Mouse (Mus musculus) liver, postnatal 0 days (tissue): Measurements from ENCODE around the gene Pdcd2. TPM values are rescaled to one million over a fixed set of nuclear protein-coding genes. Genes with fewer than 3 reads are reported as not detected.
"Not testable (repeated sequence)": the region's sequence is repeated elsewhere in the genome, so short reads cannot be mapped to it uniquely, and the experiment has no call there.

Experiments
- ATAC-seq: fragments of 200-750 bp; cut with Nextera tagmentation; 2 replicates; pipeline ENCODE4 v1.8.0; 2017; ENCODE audit warnings: mild to moderate bottlenecking, moderate library complexity
- DNase-seq: peaks from one replicate; pipeline ENCODE4 v3.0.0-alpha.2; 2016
- H3K27ac ChIP-seq: fragments of 300-500 bp; sonication (generic); 2 replicates; pipeline ENCODE4 v1.5.1; 2014; ENCODE audit warnings: antibody characterized with exemption, moderate library complexity, mild to moderate bottlenecking, low read depth
- H3K27me3 ChIP-seq: fragments of 300-500 bp; sonication (generic); 2 replicates; pipeline ENCODE4 v1.6.1; 2014; ENCODE audit warnings: low read length, control low read depth, mixed read lengths; ENCODE audit not compliant: insufficient read depth
- H3K36me3 ChIP-seq: fragments of 300-500 bp; sonication (generic); replicated peaks from 2 replicates; pipeline ENCODE4 v1.6.1; 2014; ENCODE audit warnings: mild to moderate bottlenecking, control low read depth, low read length, moderate library complexity, mixed read lengths; ENCODE audit not compliant: insufficient read depth
- H3K4me1 ChIP-seq: fragments of 300-500 bp; sonication (generic); 2 replicates; pipeline ENCODE4 v1.6.1; 2014; ENCODE audit warnings: antibody characterized with exemption, mild to moderate bottlenecking, control low read depth; ENCODE audit not compliant: insufficient read depth
- H3K4me2 ChIP-seq: fragments of 300-500 bp; sonication (generic); 2 replicates; pipeline ENCODE4 v1.6.1; 2014; ENCODE audit warnings: low read depth, mild to moderate bottlenecking, low read length, moderate library complexity, mixed read lengths
- H3K4me3 ChIP-seq: fragments of 300-500 bp; sonication (generic); 2 replicates; pipeline ENCODE4 v1.5.1; 2014; ENCODE audit warnings: low read depth, low read length
- H3K9ac ChIP-seq: fragments of 300-500 bp; sonication (generic); replicated peaks from 2 replicates; pipeline ENCODE4 v1.6.1; 2014; ENCODE audit warnings: mild to moderate bottlenecking, moderate library complexity
- H3K9me3 ChIP-seq: fragments of 300-500 bp; sonication (generic); 2 replicates; pipeline ENCODE4 v1.6.1; 2016; ENCODE audit warnings: mild to moderate bottlenecking, control low read depth, low read length, mixed read lengths
- CTCF ChIP-seq: sonication (generic); IDR thresholded peaks from 2 replicates; pipeline ENCODE4 v1.5.1; 2016; ENCODE audit warnings: antibody characterized with exemption, low read depth
- EP300 ChIP-seq: IDR thresholded peaks from 2 replicates; pipeline ENCODE4 v1.6.1; 2016; ENCODE audit warnings: antibody characterized with exemption, low read depth, mild to moderate bottlenecking
- WGBS: fragments of 180-500 bp; shearing (Covaris S2); extraction: QIAGEN DNeasy Blood & Tissue Kit; methylation state at CpG from one replicate; pipeline ENCODE4 v1.1.7; 2014; ENCODE audit not compliant: insufficient replicate concordance; 5-methylcytosine and 5-hydroxymethylcytosine counted together
- polyA plus RNA-seq: library from polyadenylated mRNA; unstranded; fragments of >200 nt; fragmentation: Nextera tagmentation; extraction: Ambion mirVana; gene quantifications from 2 replicates; pipeline ENCODE4 v1.2.1, GENCODE M21; 2015

The Pdcd2 gene
- polyA plus RNA-seq, 1 experiment from 2014 or later: 25.4 TPM

GRCm38 (mm10) chr17:15549713-15550112, 22.6 kb upstream of the Pdcd2 start:
- peaks cover 2% of the 10 kb centered on the region; the same call in 1 of the 2 replicates for H3K36me3 ChIP-seq

GRCm38 (mm10) chr17:15546440-15546839, 19.3 kb upstream of the Pdcd2 start:
- no peak overlapping the region for H3K4me2 ChIP-seq
- no peak overlapping the region for H3K27ac ChIP-seq
- no peaks in the 10 kb centered on the region for H3K9me3 ChIP-seq
- H3K36me3 ChIP-seq: no peaks in the 10 kb centered on the region; the same call in 1 of the 2 replicates
- WGBS: 65% methylated on average over 4 of the region's 4 CpGs
- no peak overlapping the region for H3K4me3 ChIP-seq
- no peak overlapping the region for H3K9ac ChIP-seq
- H3K4me1 ChIP-seq: no peaks in the 10 kb centered on the region
- ATAC-seq (0 out of 2 replicates have a peak, but pooled peaks have one; percentile 23), DNase-seq (no peak)
- TF ChIP-seq CTCF (no peak), EP300 (no peak)
- H3K27me3 ChIP-seq: no peaks in the 10 kb centered on the region

More at GRCm38 (mm10) chr17:15549713-15550112, 22.6 kb upstream of the Pdcd2 start:
- TF ChIP-seq EP300 (no peak), CTCF (no peak)
- H3K4me1 ChIP-seq: no peaks in the 10 kb centered on the region
- H3K9me3 ChIP-seq: no peaks in the 10 kb centered on the region
- no peak overlapping the region for H3K4me3 ChIP-seq
- WGBS: 50% methylated on average over 1 of the region's 1 CpGs
- no peak overlapping the region for H3K27ac ChIP-seq
- no peak overlapping the region for H3K9ac ChIP-seq
- no peak overlapping the region for H3K4me2 ChIP-seq
- DNase-seq (no peak), ATAC-seq (no peak)
- no peaks in the 10 kb centered on the region for H3K27me3 ChIP-seq

DNA sequence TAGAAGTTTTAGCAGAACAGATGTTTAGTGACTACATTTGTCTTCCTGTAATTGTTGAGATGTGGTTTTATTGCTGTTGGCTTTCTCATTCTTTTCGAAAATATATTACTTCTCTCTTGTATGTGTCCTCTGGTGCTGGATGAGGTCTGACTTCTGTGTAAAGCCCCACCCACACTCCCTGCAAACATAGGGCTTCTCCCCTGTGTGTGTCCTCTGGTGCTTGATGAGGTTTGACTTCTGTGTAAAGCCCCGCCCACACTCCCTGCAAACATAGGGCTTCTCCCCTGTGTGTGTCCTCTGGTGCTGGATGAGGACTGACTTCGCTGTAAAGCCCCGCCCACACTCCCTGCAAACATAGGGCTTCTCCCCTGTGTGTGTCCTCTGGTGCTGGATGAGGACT, 16.8 kb upstream of the Pdcd2 start:
- not testable (repeated sequence) for H3K4me3 ChIP-seq, H3K9ac ChIP-seq, H3K27ac ChIP-seq, H3K4me1 ChIP-seq, H3K36me3 ChIP-seq, ATAC-seq, H3K9me3 ChIP-seq, H3K27me3 ChIP-seq, H3K4me2 ChIP-seq, DNase-seq
- 63% methylated on average over 3 of the region's 4 CpGs for WGBS

DNA sequence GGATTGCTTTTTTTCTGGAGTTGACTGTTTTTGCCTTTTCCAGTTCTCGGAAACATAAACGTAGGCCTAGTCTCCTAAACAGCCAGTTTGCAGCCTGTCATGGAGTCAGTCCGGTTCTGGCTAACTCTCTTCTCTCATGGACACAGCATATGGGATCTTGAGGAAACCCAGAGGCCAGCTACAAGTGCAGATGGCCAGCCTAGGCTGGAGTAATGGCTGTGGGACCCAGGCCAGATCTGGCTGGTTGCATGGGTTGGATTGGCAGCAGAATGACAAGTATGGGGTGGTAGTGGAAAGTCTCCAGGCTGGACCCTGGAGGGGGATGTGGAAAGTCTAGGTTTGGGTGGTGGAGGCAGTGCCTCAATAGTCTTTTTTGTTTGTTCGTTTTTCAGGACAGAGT, 13.2 kb upstream of the Pdcd2 start:
- no peak overlapping the region for H3K4me3 ChIP-seq

DNA sequence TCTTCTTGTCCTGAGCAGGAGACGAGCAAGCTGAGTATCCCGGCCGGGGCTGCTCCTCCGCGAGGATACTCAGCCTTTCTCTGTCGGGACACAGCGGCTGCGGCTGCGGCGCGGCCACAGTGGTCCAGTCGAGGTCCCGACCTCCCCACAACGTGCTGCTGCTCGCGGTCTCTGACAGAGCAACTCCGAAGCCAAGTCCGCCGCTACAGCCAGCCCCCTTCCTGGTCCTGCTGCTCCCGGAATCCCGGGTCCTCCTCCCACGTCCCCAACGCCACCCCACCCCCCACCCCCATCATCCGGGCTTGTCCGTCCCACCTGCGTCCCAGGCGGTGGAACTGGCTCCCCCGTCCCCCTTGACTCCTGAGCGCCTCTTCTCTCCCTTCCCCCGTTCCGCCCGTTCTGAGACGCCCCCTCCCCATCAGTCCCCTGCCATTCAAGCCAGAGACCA, 9.4 kb upstream of the Pdcd2 start:
- peak; percentile 16 for DNase-seq
- H3K4me3 ChIP-seq: peak overlapping the region; percentile 45
- H3K4me2 ChIP-seq: peak overlapping the region; percentile 78
- peak overlapping the region; percentile 38; the same call in 1 of the 2 replicates for H3K9ac ChIP-seq
- H3K36me3 ChIP-seq: no peaks in the 10 kb centered on the region
- peaks cover 19% of the 10 kb centered on the region for H3K27me3 ChIP-seq
- 2% methylated on average over 33 of the region's 33 CpGs for WGBS
- no peak for TF ChIP-seq EP300
- ATAC-seq: no peak
- no peaks in the 10 kb centered on the region; the same call in 1 of the 2 replicates for H3K4me1 ChIP-seq
- no peaks in the 10 kb centered on the region for H3K9me3 ChIP-seq
- no peak overlapping the region for H3K27ac ChIP-seq

More for the DNA sequence above, 13.2 kb upstream of the Pdcd2 start:
- no peaks in the 10 kb centered on the region; the same call in 1 of the 2 replicates for H3K4me1 ChIP-seq
- no peaks in the 10 kb centered on the region for H3K9me3 ChIP-seq
- H3K36me3 ChIP-seq: no peaks in the 10 kb centered on the region; the same call in 1 of the 2 replicates
- DNase-seq (no peak), ATAC-seq (no peak)
- H3K27ac ChIP-seq: no peak overlapping the region
- TF ChIP-seq CTCF (no peak), EP300 (no peak)
- WGBS: 67% methylated on average over 4 of the region's 4 CpGs
- no peak overlapping the region for H3K4me2 ChIP-seq
- H3K9ac ChIP-seq: no peak overlapping the region
- peaks cover 15% of the 10 kb centered on the region for H3K27me3 ChIP-seq

DNA sequence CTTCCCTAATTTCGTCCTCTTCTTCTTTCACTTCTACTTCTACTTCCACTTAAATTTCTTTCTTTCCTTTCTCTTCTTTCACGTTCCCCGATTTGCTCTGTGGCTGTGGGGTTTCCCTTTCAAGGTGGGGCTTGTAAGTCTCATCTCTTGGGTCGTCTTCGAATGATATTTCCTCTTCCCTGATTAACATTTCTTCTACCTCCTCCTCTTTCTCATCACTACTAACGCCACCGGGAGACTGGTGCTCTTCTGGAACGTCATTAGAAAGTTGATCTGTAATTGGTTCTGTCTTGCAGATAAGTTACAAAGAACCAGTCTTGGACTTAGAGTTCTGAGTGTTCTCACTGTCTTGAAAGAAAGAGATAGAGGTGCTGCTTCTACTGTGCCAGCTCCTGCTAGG, 8.8 kb upstream of the Pdcd2 start:
- no peaks in the 10 kb centered on the region for H3K36me3 ChIP-seq
- 11% methylated on average over 8 of the region's 8 CpGs for WGBS
- TF ChIP-seq EP300: no peak
- no peak for TF ChIP-seq CTCF
- peaks cover 19% of the 10 kb centered on the region for H3K27me3 ChIP-seq
- H3K4me2 ChIP-seq: peak overlapping the region; percentile 78
- H3K4me1 ChIP-seq: no peaks in the 10 kb centered on the region; the same call in 1 of the 2 replicates
- no peak overlapping the region for H3K9ac ChIP-seq
- DNase-seq: no peak
- no peak overlapping the region for H3K27ac ChIP-seq
- no peaks in the 10 kb centered on the region for H3K9me3 ChIP-seq
- ATAC-seq: no peak
- H3K4me3 ChIP-seq: peak overlapping the region; percentile 45
